Mouse (Mus musculus): ENCODE measurements around the gene Nat8l. TPM values are rescaled to one million over a fixed set of nuclear protein-coding genes. Genes with fewer than 3 reads are reported as not detected.

Nat8l gene
- total and polyA plus RNA-seq, 3 experiments: 0.04 TPM; not detected in 2

DNA sequence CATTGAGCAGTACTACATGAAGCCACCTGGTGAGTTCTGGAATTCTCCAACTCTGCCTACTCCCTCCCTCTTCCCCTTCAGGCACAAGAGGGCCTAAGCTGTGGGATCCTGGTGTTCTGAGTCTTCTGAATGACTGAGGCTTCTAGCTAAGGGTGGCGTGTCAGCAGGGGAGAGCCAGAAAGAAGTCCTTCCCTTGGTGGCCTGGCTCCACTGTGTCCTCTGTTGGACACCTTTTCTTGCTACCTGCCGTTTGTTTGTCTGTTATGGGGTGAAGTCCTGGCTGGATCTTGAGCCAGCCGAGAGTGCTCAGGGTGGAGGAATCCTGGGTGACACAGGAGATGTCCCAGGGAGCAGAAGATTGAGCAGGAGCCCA lies 2.7 kb downstream of the Nat8l start (continued):
- TF ChIP-seq POLR2AphosphoS2 (IDR thresholded peaks at IDR 0.05; ENCODE audit: low read depth, low read length): no peak

GRCm38 (mm10) chr5:33999466-34000090 lies 3.8 kb downstream of the Nat8l start:
- Histone ChIP-seq H3K4me2 (ENCODE audit: insufficient read depth, low read depth, poor library complexity, severe bottlenecking) (no peak overlapping the region), H3K36me3 (replicated peaks in 1 of 2; ENCODE audit: control insufficient read depth in 1 of 2, insufficient read depth in 1 of 2, low read length in 1 of 2) (no peaks in the 10 kb centered on the region), H3K9me3 (replicated peaks; ENCODE audit: low read length) (peaks cover 22% of the 10 kb centered on the region), H3K4me3 (replicated peaks in 1 of 3; ENCODE audit: low read depth in 2 of 3, low read length in 2 of 3, poor library complexity in 1 of 3) (no peak overlapping the region), H3K27ac (ENCODE audit: insufficient read depth, low read depth) (no peak overlapping the region), H3K27me3 (replicated peaks) (no peaks in the 10 kb centered on the region), H3K9ac (ENCODE audit: insufficient read depth, low read depth) (no peak overlapping the region), H3K4me1 (ENCODE audit: control insufficient read depth in 1 of 2, insufficient read depth in 2 of 2) (no peaks in the 10 kb centered on the region; a peak in 1 of 4 replicates), H3K79me2 (replicated peaks; ENCODE audit: control insufficient read depth, extremely low read depth, insufficient read depth, poor library complexity, severe bottlenecking) (no peaks in the 10 kb centered on the region)
- DNase-seq (ENCODE audit: extremely low read depth): no peak
- in situ Hi-C loops (cut with MboI; ENCODE audit: low pct_ligation_motif_present, low pct_unique_long_range_greater_than_20kb, low sequenced_read_pairs) (no loop called here), dilution Hi-C loops (cut with MboI; ENCODE audit: extremely low pct_ligation_motif_present, extremely low pct_unique_long_range_greater_than_20kb, low sequenced_read_pairs) (no loop called here)
- no peak for TF ChIP-seq HCFC1 (IDR thresholded peaks at IDR 0.05; ENCODE audit: low read depth, low read length)
- TF ChIP-seq UBTF (IDR thresholded peaks at IDR 0.05; ENCODE audit: low read depth, low read length): no peak
- TF ChIP-seq TCF12 (IDR thresholded peaks at IDR 0.05; ENCODE audit: low read depth, low read length): no peak
- no peak for TF ChIP-seq MAZ (IDR thresholded peaks at IDR 0.05; ENCODE audit: low read depth, low read length)
- TF ChIP-seq ZKSCAN1 (IDR thresholded peaks at IDR 0.05; ENCODE audit: borderline replicate concordance, low read depth, low read length): no peak
- no peak for TF ChIP-seq ELF1 (IDR thresholded peaks at IDR 0.05; ENCODE audit: low read depth, low read length)
- no peak for TF ChIP-seq RCOR1 (conservative IDR thresholded peaks at IDR 0.05; ENCODE audit: low read depth, low read length)
- TF ChIP-seq TBP (conservative IDR thresholded peaks at IDR 0.05; ENCODE audit: low read depth, low read length): no peak
- no peak for TF ChIP-seq RAD21 (IDR thresholded peaks at IDR 0.05; ENCODE audit: low read depth, low read length)
- no peak for TF ChIP-seq ZMIZ1 (IDR thresholded peaks at IDR 0.05; ENCODE audit: low read depth, low read length)

GRCm38 (mm10) chr5:34000809-34001208 lies 5.0 kb downstream of the Nat8l start:
- Histone ChIP-seq H3K4me2 (ENCODE audit: insufficient read depth, low read depth, poor library complexity, severe bottlenecking) (no peak overlapping the region), H3K9ac (ENCODE audit: insufficient read depth, low read depth) (no peak overlapping the region), H3K79me2 (replicated peaks; ENCODE audit: control insufficient read depth, extremely low read depth, insufficient read depth, poor library complexity, severe bottlenecking) (no peaks in the 10 kb centered on the region), H3K4me1 (ENCODE audit: control insufficient read depth in 1 of 2, insufficient read depth in 2 of 2) (no peaks in the 10 kb centered on the region; a peak in 1 of 4 replicates), H3K27me3 (replicated peaks) (no peaks in the 10 kb centered on the region), H3K27ac (ENCODE audit: insufficient read depth, low read depth) (no peak overlapping the region), H3K36me3 (replicated peaks in 1 of 2; ENCODE audit: control insufficient read depth in 1 of 2, insufficient read depth in 1 of 2, low read length in 1 of 2) (no peaks in the 10 kb centered on the region), H3K4me3 (replicated peaks in 1 of 3; ENCODE audit: low read depth in 2 of 3, low read length in 2 of 3, poor library complexity in 1 of 3) (no peak overlapping the region), H3K9me3 (replicated peaks; ENCODE audit: low read length) (peaks cover 18% of the 10 kb centered on the region)
- dilution Hi-C loops (cut with MboI; ENCODE audit: extremely low pct_ligation_motif_present, extremely low pct_unique_long_range_greater_than_20kb, low sequenced_read_pairs) (no loop called here), in situ Hi-C loops (cut with MboI; ENCODE audit: low pct_ligation_motif_present, low pct_unique_long_range_greater_than_20kb, low sequenced_read_pairs) (no loop called here)
- TF ChIP-seq PAX5 (IDR thresholded peaks at IDR 0.05; ENCODE audit: low read length) (no peak), TCF12 (IDR thresholded peaks at IDR 0.05; ENCODE audit: low read depth, low read length) (no peak), ZNF384 (IDR thresholded peaks at IDR 0.05; ENCODE audit: low read depth, low read length) (no peak), MXI1 (IDR thresholded peaks at IDR 0.05; ENCODE audit: low read depth, low read length) (no peak), MAX (IDR thresholded peaks at IDR 0.05; ENCODE audit: low read length) (no peak), NRF1 (IDR thresholded peaks at IDR 0.05; ENCODE audit: low read depth, low read length) (no peak), E2F4 (IDR thresholded peaks at IDR 0.05; ENCODE audit: insufficient replicate concordance, low read depth, low read length) (no peak), POLR2AphosphoS2 (IDR thresholded peaks at IDR 0.05; ENCODE audit: low read depth, low read length) (no peak), SIN3A (IDR thresholded peaks at IDR 0.05; ENCODE audit: low read length) (no peak), POLR2A (IDR thresholded peaks at IDR 0.05; ENCODE audit: low read depth, low read length) (no peak)
- DNase-seq (ENCODE audit: extremely low read depth): no peak
